Mouse (Mus musculus): ENCODE measurements around the gene Scgb2b27. TPM values are rescaled to one million over a fixed set of nuclear protein-coding genes. Genes with fewer than 3 reads are reported as not detected.
A peak's percentile ranks its signal among the peaks of the same experiment; 100 is the strongest.
"Not testable (repeated sequence)": the region's sequence is repeated elsewhere in the genome, so short reads cannot be mapped to it uniquely, and the experiment has no call there.

Gene Scgb2b27
- polyA plus RNA-seq (2016; fragmentation: Nextera tagmentation; extraction: Ambion mirVana) = not detected in 2 replicates

- WGBS = 61% methylated on average over 4 of the region's 4 CpGs
- H3K4me3 ChIP-seq = no peak within 1 kb of the TSS
- no peaks in the 10 kb centered on the region for H3K4me1 ChIP-seq
- H3K9me3 ChIP-seq = peaks cover 52% of the 10 kb centered on the region
- H3K27me3 ChIP-seq (ENCODE audit: insufficient read depth, poor library complexity, severe bottlenecking) = no peaks in the 10 kb centered on the region
- no peaks in the 10 kb centered on the region for H3K36me3 ChIP-seq
- H3K27ac ChIP-seq = no peak within 1 kb of the TSS
- DNase-seq (ENCODE audit: low spot score) = no peak
Measured at GRCm38 (mm10) chr7:34013842-34014241, at the start of gene Scgb2b27. Gene Scgb2b27, minus strand, starts transcription at chr7:34013942.

- H3K4me3 ChIP-seq; H3K4me1 ChIP-seq; H3K27me3 ChIP-seq (ENCODE audit: insufficient read depth, poor library complexity, severe bottlenecking); H3K36me3 ChIP-seq; H3K27ac ChIP-seq: not testable (repeated sequence)
- peaks cover 31% of the 10 kb centered on the region for H3K9me3 ChIP-seq
- peak; percentile 50 for DNase-seq (ENCODE audit: low spot score)
- 85% methylated on average over 11 of the region's 11 CpGs for WGBS
Measured at GRCm38 (mm10) chr7:34036076-34036815, 22.5 kb upstream of the Scgb2b27 start.

- not testable (repeated sequence) for H3K27ac ChIP-seq; H3K4me1 ChIP-seq; DNase-seq (ENCODE audit: low spot score); H3K36me3 ChIP-seq; H3K27me3 ChIP-seq (ENCODE audit: insufficient read depth, poor library complexity, severe bottlenecking); H3K4me3 ChIP-seq
- H3K9me3 ChIP-seq = peaks cover 45% of the 10 kb centered on the region
- WGBS = 71% methylated on average over 4 of the region's 4 CpGs
Measured at GRCm38 (mm10) chr7:34034579-34034978, 20.8 kb upstream of the Scgb2b27 start.

GRCm38 (mm10) chr7:34030026-34030425 is 16.3 kb upstream of the Scgb2b27 start:
- Histone ChIP-seq H3K4me3 (no peak overlapping the region), H3K27ac (no peak overlapping the region), H3K27me3 (ENCODE audit: insufficient read depth, poor library complexity, severe bottlenecking) (no peaks in the 10 kb centered on the region), H3K4me1 (no peaks in the 10 kb centered on the region), H3K36me3 (no peaks in the 10 kb centered on the region), H3K9me3 (peaks cover 60% of the 10 kb centered on the region)
- DNase-seq (ENCODE audit: low spot score) = no peak
- WGBS = 91% methylated on average over 11 of the region's 11 CpGs

- H3K4me1 ChIP-seq; DNase-seq (ENCODE audit: low spot score); H3K27me3 ChIP-seq (ENCODE audit: insufficient read depth, poor library complexity, severe bottlenecking); H3K4me3 ChIP-seq; H3K36me3 ChIP-seq; H3K27ac ChIP-seq: not testable (repeated sequence)
- peaks cover 59% of the 10 kb centered on the region for H3K9me3 ChIP-seq
- 84% methylated on average over 9 of the region's 9 CpGs for WGBS
Measured at GRCm38 (mm10) chr7:34027202-34027601, 13.5 kb upstream of the Scgb2b27 start.

- H3K4me3 ChIP-seq = no peak overlapping the region
- no peaks in the 10 kb centered on the region for H3K36me3 ChIP-seq
- no peaks in the 10 kb centered on the region for H3K27me3 ChIP-seq (ENCODE audit: insufficient read depth, poor library complexity, severe bottlenecking)
- H3K27ac ChIP-seq = no peak overlapping the region
- no peak for DNase-seq (ENCODE audit: low spot score)
- H3K4me1 ChIP-seq = no peaks in the 10 kb centered on the region
- peaks cover 65% of the 10 kb centered on the region for H3K9me3 ChIP-seq
- WGBS = 67% methylated on average over 4 of the region's 4 CpGs
Measured at GRCm38 (mm10) chr7:34025641-34026040, 11.9 kb upstream of the Scgb2b27 start.

GRCm38 (mm10) chr7:34021183-34021582 is 7.4 kb upstream of the Scgb2b27 start, which contains the start of gene Scgb1b27:
Gene Scgb1b27, plus strand, starts transcription at chr7:34021483.
- 74% methylated on average over 1 of the region's 1 CpGs for WGBS
- not testable (repeated sequence) for H3K27ac ChIP-seq; DNase-seq (ENCODE audit: low spot score); H3K4me3 ChIP-seq; H3K36me3 ChIP-seq; H3K27me3 ChIP-seq (ENCODE audit: insufficient read depth, poor library complexity, severe bottlenecking); H3K4me1 ChIP-seq
- H3K9me3 ChIP-seq = peaks cover 43% of the 10 kb centered on the region

GRCm38 (mm10) chr7:33982281-33982680 is 31.5 kb downstream of the Scgb2b27 start:
- not testable (repeated sequence) for H3K27ac ChIP-seq; H3K9me3 ChIP-seq; DNase-seq (ENCODE audit: low spot score); H3K4me1 ChIP-seq; H3K27me3 ChIP-seq (ENCODE audit: insufficient read depth, poor library complexity, severe bottlenecking); H3K36me3 ChIP-seq; H3K4me3 ChIP-seq
- WGBS = 23% methylated on average over 8 of the region's 9 CpGs

Other genes with a start within 250 kb of the Scgb2b27 start
- not detected in 2 replicates for gene Scgb2b26, start 68.9 kb downstream of the Scgb2b27 start, polyA plus RNA-seq (2016; fragmentation: Nextera tagmentation; extraction: Ambion mirVana)
- gene Scgb1b27, start 7.5 kb upstream of the Scgb2b27 start, polyA plus RNA-seq (2016; fragmentation: Nextera tagmentation; extraction: Ambion mirVana) = not detected in 2 replicates
- gene Scgb1b30, start 81.5 kb upstream of the Scgb2b27 start, polyA plus RNA-seq (2016; fragmentation: Nextera tagmentation; extraction: Ambion mirVana) = not detected in 2 replicates
- 4.7 and 6.6 TPM in 2 replicates for gene Wtip, start 119.3 kb upstream of the Scgb2b27 start, polyA plus RNA-seq (2016; fragmentation: Nextera tagmentation; extraction: Ambion mirVana)
- gene Uba2, start 155.7 kb upstream of the Scgb2b27 start, polyA plus RNA-seq (2016; fragmentation: Nextera tagmentation; extraction: Ambion mirVana) = 154 and 197 TPM in 2 replicates
- 65.2 and 67.5 TPM in 2 replicates for gene Pdcd2l, start 182.7 kb upstream of the Scgb2b27 start, polyA plus RNA-seq (2016; fragmentation: Nextera tagmentation; extraction: Ambion mirVana)
- 650 and 828 TPM in 2 replicates for gene Gpi1, start 216.4 kb upstream of the Scgb2b27 start, polyA plus RNA-seq (2016; fragmentation: Nextera tagmentation; extraction: Ambion mirVana)
- 0.57 TPM in 1 of 2 replicates, not detected in the other for gene Gm6096, start 237.1 kb upstream of the Scgb2b27 start, polyA plus RNA-seq (2016; fragmentation: Nextera tagmentation; extraction: Ambion mirVana)